Mouse (Mus musculus) pancreas, adult 10 weeks (tissue): ENCODE measurements around the gene Degs2. TPM values are rescaled to one million over a fixed set of nuclear protein-coding genes. Genes with fewer than 3 reads are reported as not detected.

ENCODE experiments used
- polyA plus RNA-seq: library from polyadenylated mRNA; stranded (reverse); fragments of 350-450 nt; fragmentation: Illumina TruSeq; extraction: RNeasy Lipid Tissue Mini Kit (QIAGEN cat#74804); gene quantifications from one replicate; pipeline ENCODE4 v1.2.3, GENCODE M21; 2015; ENCODE audit warnings: low read depth, low replicate concordance; ENCODE audit not compliant: insufficient read depth

Gene Degs2
- polyA plus RNA-seq = 1.7 TPM

DNA sequence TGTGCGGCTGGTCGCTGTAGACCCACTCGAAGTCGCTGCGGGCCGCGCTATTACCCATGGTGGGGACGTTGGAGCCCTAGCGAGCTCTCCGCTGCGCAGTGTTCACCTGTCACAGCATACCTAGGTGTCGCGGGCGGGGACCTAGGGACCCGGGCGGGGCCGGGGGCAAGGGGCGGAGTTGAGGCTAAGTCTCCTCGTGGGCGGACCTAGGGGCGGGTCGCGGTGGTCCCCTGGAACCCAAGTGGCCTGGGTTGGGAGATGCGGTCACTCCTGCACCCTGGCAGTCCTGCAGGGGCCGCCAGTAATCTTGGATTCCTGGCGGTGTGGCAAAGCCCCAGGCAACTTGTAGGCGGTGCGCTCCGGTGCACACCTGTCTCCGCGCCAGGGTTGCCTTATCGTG, at the start of gene Degs2:
Gene Degs2, minus strand, starts transcription at position 131 of the 400 bp plus-strand sequence.

Other genes with a start within 250 kb of the Degs2 start
- 5.7 TPM for gene Evl, start 147.6 kb downstream of the Degs2 start, polyA plus RNA-seq
- gene Yy1, start 90.7 kb upstream of the Degs2 start, polyA plus RNA-seq = 6.2 TPM
- gene Slc25a29, start 133.6 kb upstream of the Degs2 start, polyA plus RNA-seq = 5.1 TPM
- gene Slc25a47, start 133.7 kb upstream of the Degs2 start, polyA plus RNA-seq = 2.7 TPM
- 1.7 TPM for gene Wdr25, start 191.3 kb upstream of the Degs2 start, polyA plus RNA-seq
- 25.4 TPM for gene Wars, start 191.9 kb upstream of the Degs2 start, polyA plus RNA-seq